ENCODE assay signal across 8 mouse cellular contexts in the genomic region with DNA sequence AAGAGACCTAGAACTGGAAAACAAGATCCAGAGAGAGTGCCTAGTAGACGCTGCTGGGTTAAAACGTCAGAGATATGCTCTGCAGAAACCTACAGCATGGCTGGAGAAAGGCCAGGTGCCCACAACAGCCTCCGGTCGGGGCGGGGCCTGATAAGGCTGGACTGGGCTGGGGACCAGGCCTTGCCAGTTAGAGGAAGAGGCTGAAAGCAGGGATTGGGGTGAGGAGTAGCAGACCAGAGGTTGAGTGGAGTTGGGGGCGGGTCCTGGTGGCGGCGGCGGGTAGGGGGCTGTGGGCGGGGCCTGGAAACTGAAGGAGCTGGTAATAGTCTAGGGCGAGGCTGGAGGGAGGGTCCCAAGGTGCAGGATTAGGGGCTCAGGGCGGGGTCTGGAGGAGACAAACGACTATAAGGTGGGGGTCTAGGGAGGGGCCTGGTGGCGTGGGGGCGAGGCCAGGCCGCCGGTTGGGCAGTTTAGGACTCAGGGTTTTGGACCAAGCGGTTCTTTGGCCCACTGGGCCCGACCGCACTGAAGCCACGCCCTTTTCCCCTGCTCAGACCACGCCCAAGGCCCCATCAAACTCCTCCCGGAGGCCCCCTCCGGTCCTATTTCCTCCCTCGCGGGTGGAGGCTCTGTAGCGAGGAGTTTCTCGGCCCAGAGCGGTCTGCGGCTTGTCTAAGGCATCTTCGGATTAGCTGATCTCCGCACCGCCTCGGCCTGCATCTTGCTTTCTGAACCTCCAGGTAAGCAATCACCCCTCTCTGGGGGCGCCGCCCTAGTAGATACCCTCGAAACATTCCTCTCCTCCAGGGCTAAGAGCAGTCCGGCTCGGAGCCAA. TPM values are rescaled to one million over a fixed set of nuclear protein-coding genes. Genes with fewer than 3 reads are reported as not detected.
DNase-seq lines count a peak whose midpoint lies in the region; ATAC-seq and TF ChIP-seq lines count a peak whose summit lies in the region.

Gene Cers4, plus strand, starts transcription at position 176 of the 835 bp plus-strand sequence.

- under 1% methylated on average over 39 of the region's 39 CpGs for WGBS in heart, embryonic 12.5 days
- under 1% methylated on average over 33 of the region's 39 CpGs for WGBS in kidney, postnatal 0 days
- 6% methylated on average over 35 of the region's 39 CpGs for WGBS in liver, adult 2 months

- H3K4me3 ChIP-seq in bone marrow macrophage, adult 2 months (ENCODE audit: insufficient read depth, low read length), result peak within 1 kb of the TSS; percentile 59
- peak within 1 kb of the TSS; percentile 69 for H3K4me3 ChIP-seq in heart, embryonic 12.5 days
- peak within 1 kb of the TSS; percentile 53 for H3K4me3 ChIP-seq in kidney, postnatal 0 days (replicated peaks; ENCODE audit: low read depth, low read length)
- peak within 1 kb of the TSS; percentile 48 for H3K4me3 ChIP-seq in liver, adult 2 months (ENCODE audit: insufficient read depth, low read depth, low read length)

- peak within 1 kb of the TSS; percentile 83 for H3K4me2 ChIP-seq in heart, embryonic 12.5 days
- H3K4me2 ChIP-seq in kidney, postnatal 0 days (ENCODE audit: low read length), result peak within 1 kb of the TSS; percentile 77

- H3K79me2 ChIP-seq in liver, adult 2 months (ENCODE audit: control insufficient read depth, insufficient read depth, low read length), result no peaks in the 10 kb centered on the region; the same call in 1 of the 2 replicates

- no peak within 1 kb of the TSS for H3K27ac ChIP-seq in bone marrow macrophage, adult 2 months (ENCODE audit: insufficient read depth, low read depth, low read length)
- H3K27ac ChIP-seq in heart, embryonic 12.5 days (ENCODE audit: poor library complexity, severe bottlenecking), result peak within 1 kb of the TSS; percentile 84
- H3K27ac ChIP-seq in kidney, postnatal 0 days, result peak within 1 kb of the TSS; percentile 52
- H3K27ac ChIP-seq in liver, adult 2 months (replicated peaks; ENCODE audit: insufficient read depth, low read depth, low read length), result peak within 1 kb of the TSS; percentile 40; the same call in 1 of the 2 replicates

- no peak for TF ChIP-seq CTCF in bone marrow macrophage, adult 2 months (IDR thresholded peaks at IDR 0.05; ENCODE audit: low read depth, low read length)
- no peak for TF ChIP-seq CTCF in kidney, postnatal 0 days (IDR thresholded peaks at IDR 0.05; ENCODE audit: low read depth)
- no peak for TF ChIP-seq CTCF in liver, adult 2 months (IDR thresholded peaks at IDR 0.05; ENCODE audit: low read depth, low read length)

- no peak for TF ChIP-seq POLR2A in bone marrow macrophage, adult 2 months (IDR thresholded peaks at IDR 0.05; ENCODE audit: borderline replicate concordance, low read depth, low read length)
- TF ChIP-seq POLR2A in liver, adult 2 months (IDR thresholded peaks at IDR 0.05; ENCODE audit: extremely low read depth, insufficient read depth, low read length), result no peak

- no peaks in the 10 kb centered on the region for H3K9me3 ChIP-seq in heart, embryonic 12.5 days (replicated peaks)
- H3K9me3 ChIP-seq in kidney, postnatal 0 days (replicated peaks; ENCODE audit: low read length), result no peaks in the 10 kb centered on the region

- H3K4me1 ChIP-seq in bone marrow macrophage, adult 2 months (ENCODE audit: control insufficient read depth, insufficient read depth, low read length), result no peaks in the 10 kb centered on the region
- peaks cover 40% of the 10 kb centered on the region for H3K4me1 ChIP-seq in heart, embryonic 12.5 days (replicated peaks)
- no peaks in the 10 kb centered on the region; the same call in 1 of the 2 replicates for H3K4me1 ChIP-seq in kidney, postnatal 0 days (replicated peaks; ENCODE audit: insufficient read depth, low read length)
- H3K4me1 ChIP-seq in liver, adult 2 months (ENCODE audit: control insufficient read depth, insufficient read depth, low read length), result no peaks in the 10 kb centered on the region; the same call in 1 of the 2 replicates

- peak; percentile 63; the same call in 1 of the 2 replicates for ATAC-seq in erythroid progenitor cell, adult 5-6 weeks (replicated peaks; ENCODE audit: low FRiP score, poor library complexity, severe bottlenecking)
- ATAC-seq in heart, embryonic 12.5 days (ENCODE audit: insufficient number of reproducible peaks, low FRiP score), result peak; percentile 92
- ATAC-seq in kidney, postnatal 0 days (replicated peaks; ENCODE audit: low FRiP score, low read depth), result peak; percentile 92
- ATAC-seq in monocyte, adult 5-6 weeks (replicated peaks; ENCODE audit: insufficient number of reproducible peaks, low FRiP score, low TSS enrichment, poor library complexity, severe bottlenecking), result peak; percentile 88

- peak within 1 kb of the TSS; percentile 84 for H3K9ac ChIP-seq in heart, embryonic 12.5 days
- H3K9ac ChIP-seq in kidney, postnatal 0 days (ENCODE audit: low read depth, low read length), result peak within 1 kb of the TSS; percentile 63
- peak within 1 kb of the TSS; percentile 24 for H3K9ac ChIP-seq in liver, adult 2 months (ENCODE audit: low read depth, low read length)

- H3K36me3 ChIP-seq in heart, embryonic 12.5 days, result peaks cover 5% of the 10 kb centered on the region
- H3K36me3 ChIP-seq in kidney, postnatal 0 days (ENCODE audit: insufficient read depth, low read length), result no peaks in the 10 kb centered on the region
- no peaks in the 10 kb centered on the region for H3K36me3 ChIP-seq in liver, adult 2 months (ENCODE audit: control insufficient read depth, insufficient read depth, low read length)
- no peaks in the 10 kb centered on the region for H3K36me3 ChIP-seq in splenic B cell, adult 2 months (ENCODE audit: control insufficient read depth, insufficient read depth, low read length, poor library complexity, severe bottlenecking)

- peak; percentile 89 to 92 for DNase-seq in B cell, adult 2 months
- DNase-seq in kidney, postnatal 0 days (ENCODE audit: low spot score), result peak; percentile 95
- peak; percentile 16 for DNase-seq in liver, adult 2 months (ENCODE audit: extremely low read depth, low read depth, low spot score)
- DNase-seq in splenic B cell, adult 2 months (ENCODE audit: low read depth, low spot score), result peak; percentile 94

- H3K27me3 ChIP-seq in heart, embryonic 12.5 days (replicated peaks), result no peaks in the 10 kb centered on the region
- no peaks in the 10 kb centered on the region for H3K27me3 ChIP-seq in kidney, postnatal 0 days (ENCODE audit: insufficient read depth, low read length)
- no peaks in the 10 kb centered on the region for H3K27me3 ChIP-seq in liver, adult 2 months (ENCODE audit: control insufficient read depth, insufficient read depth, low read length)
- no peaks in the 10 kb centered on the region for H3K27me3 ChIP-seq in splenic B cell, adult 2 months (ENCODE audit: control insufficient read depth, insufficient read depth, low read length, poor library complexity, severe bottlenecking)

RNA-seq across cellular contexts. Expression of gene Cers4, which starts in this region (rescaled TPM):
- polyA plus RNA-seq in bone marrow macrophage, adult 2 months (2012; ENCODE audit: insufficient read depth, insufficient read length, missing spikeins), result 7.7 and 8.3 TPM in 2 replicates
- total RNA-seq in erythroid progenitor cell, adult 5-6 weeks (2015; ENCODE audit: low replicate concordance), result 0.84 and 1.8 TPM in 2 replicates
- total RNA-seq in erythroid progenitor cell, adult 5-6 weeks (2017; ENCODE audit: low replicate concordance), result 0.53 and 0.64 TPM in 2 replicates
- 40.1 and 40.7 TPM in 2 replicates for polyA plus RNA-seq in heart, embryonic 12.5 days (2016; fragmentation: Nextera tagmentation; extraction: Ambion mirVana)
- polyA plus RNA-seq in kidney, postnatal 0 days (2015; fragmentation: Nextera tagmentation; extraction: Ambion mirVana), result 18.8 and 19.9 TPM in 2 replicates
- 1.4 and 2.6 TPM in 2 replicates for total RNA-seq in liver, adult 2 months (2014; rRNA removed)
- polyA plus RNA-seq in liver, adult 2 months (2012; rRNA removed), result 1.6 and 3.6 TPM in 2 replicates
- total RNA-seq in monocyte, adult 5-6 weeks (2017), result 7.1 to 13.9 TPM (median 10.2 TPM) in 3 replicates

Comparison
In these comparisons a context has a peak if more than half of its experiments do, and no peak if none do; other contexts are left out.
1. DNase-seq: peak in every context shown above with its lines; median percentile 95 in kidney, postnatal 0 days; 94 in splenic B cell, adult 2 months; 90 in B cell, adult 2 months; 16 in liver, adult 2 months.
2. H3K9ac ChIP-seq: peak in every context shown above with its lines; median percentile 84 in heart, embryonic 12.5 days; 63 in kidney, postnatal 0 days; 24 in liver, adult 2 months.